Mouse (Mus musculus) gastrocnemius, adult 8-10 months (tissue): ENCODE data around the gene Amdhd2. TPM values are rescaled to one million over a fixed set of nuclear protein-coding genes. Genes with fewer than 3 reads are reported as not detected.

ENCODE experiments used
- total RNA-seq, 4 experiments: library from RNA; stranded (reverse); gene quantifications; 2 replicates each; pipeline ENCODE4 v1.2.4; 2022

The Amdhd2 gene
- total RNA-seq, 4 experiments from 2014 or later = 9.4 to 12.8 (median 10.3) TPM

Other genes starting within 250 kb of the Amdhd2 start
- not detected for gene Dcpp3, start 246.3 kb downstream of the Amdhd2 start, total RNA-seq
- not detected for gene Sbp, start 222.1 kb downstream of the Amdhd2 start, total RNA-seq
- gene Sbpl, start 208.5 kb downstream of the Amdhd2 start, total RNA-seq = not detected
- gene Prss30, start 183.2 kb downstream of the Amdhd2 start, total RNA-seq = not detected
- not detected for gene Prss22, start 165.7 kb downstream of the Amdhd2 start, total RNA-seq
- not detected for gene Prss27, start 125.6 kb downstream of the Amdhd2 start, total RNA-seq
- gene Kctd5, start 90.3 kb downstream of the Amdhd2 start, total RNA-seq = 1 to 10 TPM; 5.8 to 8.0 (median 6.1) TPM
- gene Pdpk1, start 12.8 kb downstream of the Amdhd2 start, total RNA-seq = 10 to 100 TPM; 36.6 to 43.2 (median 39.8) TPM
- 100 to 1,000 TPM; 152 to 173 (median 158) TPM for gene Atp6v0c, start 5.9 kb upstream of the Amdhd2 start, total RNA-seq
- gene Tbc1d24, start 41.8 kb upstream of the Amdhd2 start, total RNA-seq = 1 to 10 TPM; 4.8 to 7.0 (median 5.8) TPM
- gene Ntn3, start 45.8 kb upstream of the Amdhd2 start, total RNA-seq = under 1 TPM; 0.19 to 0.53 (median 0.42) TPM
- 1 to 10 TPM; 1.1 to 1.5 (median 1.3) TPM for gene Tedc2, start 57.1 kb upstream of the Amdhd2 start, total RNA-seq
- under 1 TPM; 0.10 to 0.48 (median 0.32) TPM for gene Ccnf, start 87.7 kb upstream of the Amdhd2 start, total RNA-seq
- gene Abca17, start 187.3 kb upstream of the Amdhd2 start, total RNA-seq = not detected
- gene Abca3, start 188.2 kb upstream of the Amdhd2 start, total RNA-seq = 1 to 10 TPM; 5.7 to 6.7 (median 6.4) TPM